Mouse (Mus musculus): ENCODE measurements around the gene Slco1c1. TPM values are rescaled to one million over a fixed set of nuclear protein-coding genes. Genes with fewer than 3 reads are reported as not detected.

Slco1c1 gene
- polyA plus RNA-seq (2012; rRNA removed; ENCODE audit: low replicate concordance) = 0.08 and 0.13 TPM in 2 replicates

DNA sequence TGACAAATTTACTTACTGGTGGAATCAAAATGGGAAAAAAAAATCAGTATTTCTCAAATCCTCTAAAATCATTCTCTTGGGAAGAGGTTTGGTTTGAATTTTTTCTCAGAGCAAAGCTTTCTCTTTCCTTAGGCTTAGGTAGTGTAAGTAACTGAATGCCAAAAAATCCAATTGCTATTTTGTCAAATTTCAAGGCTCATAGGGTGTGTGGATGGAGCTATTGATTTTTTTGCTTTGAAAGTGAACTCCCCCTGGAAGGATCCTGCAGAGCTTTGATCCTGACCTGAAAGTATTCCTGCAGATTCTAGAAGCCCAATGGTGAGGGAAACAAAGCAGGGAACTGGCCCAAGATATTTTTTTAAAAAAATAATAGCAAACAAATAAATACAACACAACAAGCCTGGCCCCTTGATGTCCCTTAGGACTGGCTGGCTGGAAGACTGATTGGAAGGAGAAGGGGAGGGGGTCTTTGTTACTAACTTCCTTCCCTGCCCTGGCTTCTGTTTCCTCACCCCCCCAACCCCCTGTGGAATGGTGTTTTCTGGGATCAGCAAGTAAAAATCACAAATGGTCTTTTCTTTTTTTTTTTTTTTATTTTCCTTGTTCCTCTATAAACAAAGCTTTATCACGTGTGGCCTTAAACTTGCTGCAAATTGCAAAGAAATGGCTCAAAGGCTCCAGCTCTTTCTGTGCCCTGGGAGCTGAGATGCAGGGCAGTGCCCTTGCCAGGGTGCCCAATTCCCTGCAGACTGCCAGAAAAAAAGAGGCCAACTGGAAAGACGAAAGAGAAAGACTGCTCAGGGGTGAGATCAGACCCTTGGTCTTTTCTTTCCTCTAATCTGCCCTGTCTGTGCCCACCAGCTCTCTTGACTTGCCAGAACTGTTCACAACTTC, at the start of gene Slco1c1:
Gene Slco1c1 (plus strand): TSS at position 622 of the 894 bp plus-strand sequence.

Other genes starting within 250 kb of the Slco1c1 start
- 0.27 TPM in 1 of 2 replicates, not detected in the other for gene Slco1b2, start 105.2 kb downstream of the Slco1c1 start, polyA plus RNA-seq (2012; rRNA removed; ENCODE audit: low replicate concordance)
- not detected in 2 replicates for gene Gm5724, start 249.4 kb downstream of the Slco1c1 start, polyA plus RNA-seq (2012; rRNA removed; ENCODE audit: low replicate concordance)

Measured in mammary gland, adult 2 months (tissue).